Mouse (Mus musculus) midbrain, postnatal 0 days (tissue): ENCODE results near the gene Tfeb. TPM values are rescaled to one million over a fixed set of nuclear protein-coding genes. Genes with fewer than 3 reads are reported as not detected.
A peak's percentile ranks its signal among the peaks of the same experiment; 100 is the strongest.

ENCODE experiments used
- ATAC-seq: fragments of 200-750 bp; cut with Nextera tagmentation; 2 replicates; pipeline ENCODE4 v1.8.0; 2017; ENCODE audit warnings: moderate number of reproducible peaks, mild to moderate bottlenecking, moderate TSS enrichment, moderate library complexity; ENCODE audit not compliant: low FRiP score
- DNase-seq: peaks from one replicate; pipeline ENCODE4 v3.0.0-alpha.2; 2015; ENCODE audit warnings: low spot score
- H3K27ac ChIP-seq: fragments of 300-500 bp; sonication (generic); 2 replicates; pipeline ENCODE4 v1.5.1; 2014; ENCODE audit warnings: low read depth, mild to moderate bottlenecking, low read length, mixed read lengths
- H3K27me3 ChIP-seq: fragments of 300-500 bp; sonication (generic); 2 replicates; pipeline ENCODE4 v1.6.1; 2014; ENCODE audit warnings: low read length, control low read depth, mixed read lengths; ENCODE audit not compliant: insufficient read depth
- H3K36me3 ChIP-seq: fragments of 300-500 bp; sonication (generic); 2 replicates; pipeline ENCODE4 v1.6.1; 2014; ENCODE audit warnings: low read length, control low read depth, mixed read lengths; ENCODE audit not compliant: insufficient read depth
- H3K4me1 ChIP-seq: fragments of 300-500 bp; sonication (generic); 2 replicates; pipeline ENCODE4 v1.6.1; 2014; ENCODE audit warnings: mild to moderate bottlenecking, control low read depth, antibody characterized with exemption, low read length, mixed read lengths; ENCODE audit not compliant: insufficient read depth
- H3K4me2 ChIP-seq: fragments of 300-500 bp; sonication (generic); 2 replicates; pipeline ENCODE4 v1.6.1; 2014; ENCODE audit warnings: low read depth, mild to moderate bottlenecking, low read length, mixed read lengths; ENCODE audit not compliant: poor library complexity, severe bottlenecking
- H3K4me3 ChIP-seq: fragments of 300-500 bp; sonication (generic); 2 replicates; pipeline ENCODE4 v1.5.1; 2014; ENCODE audit warnings: low read depth, mild to moderate bottlenecking, low read length, moderate library complexity
- H3K9ac ChIP-seq: fragments of 300-500 bp; sonication (generic); replicated peaks from 2 replicates; pipeline ENCODE4 v1.6.1; 2014; ENCODE audit warnings: mild to moderate bottlenecking, low read length, moderate library complexity, mixed read lengths; ENCODE audit not compliant: poor library complexity, severe bottlenecking
- H3K9me3 ChIP-seq: fragments of 300-500 bp; sonication (generic); 2 replicates; pipeline ENCODE4 v1.6.1; 2016; ENCODE audit warnings: low read length, control low read depth
- CTCF ChIP-seq: IDR thresholded peaks from 2 replicates; pipeline ENCODE4 v1.5.1; 2016; ENCODE audit warnings: antibody characterized with exemption, mild to moderate bottlenecking
- WGBS: fragments of 180-500 bp; shearing (Covaris S2); extraction: QIAGEN DNeasy Blood & Tissue Kit; methylation state at CpG from one replicate; pipeline ENCODE4 v1.1.7; 2014; 5-methylcytosine and 5-hydroxymethylcytosine counted together
- polyA plus RNA-seq: library from polyadenylated mRNA; unstranded; fragments of >200 nt; fragmentation: Nextera tagmentation; extraction: Ambion mirVana; gene quantifications from 2 replicates; pipeline ENCODE4 v1.2.1, GENCODE M21; 2015
- total RNA-seq: library from RNA; depleted of rRNA; stranded (reverse); fragments of >200 nt; gene quantifications from 2 replicates; pipeline ENCODE4 v1.2.3, GENCODE M21; 2014

Gene Tfeb
- total and polyA plus RNA-seq, 2 experiments from 2014 or later: 4.0 to 9.6 TPM

GRCm38 (mm10) chr17:47795446-47795845 is 58.6 kb downstream of the Tfeb start:
- Histone ChIP-seq H3K9me3 (no peaks in the 10 kb centered on the region), H3K4me1 (no peaks in the 10 kb centered on the region), H3K4me3 (no peak overlapping the region), H3K27ac (no peak overlapping the region), H3K4me2 (no peak overlapping the region), H3K36me3 (no peaks in the 10 kb centered on the region), H3K9ac (no peak overlapping the region), H3K27me3 (no peaks in the 10 kb centered on the region)
- DNase-seq (peak; percentile 25), ATAC-seq (no peak)
- WGBS: 41% methylated on average over 3 of the region's 3 CpGs
- peak; percentile 66 for TF ChIP-seq CTCF

GRCm38 (mm10) chr17:47796156-47796816 is 59.5 kb downstream of the Tfeb start:
- H3K27me3 ChIP-seq: no peaks in the 10 kb centered on the region
- ATAC-seq: no peak
- no peaks in the 10 kb centered on the region for H3K36me3 ChIP-seq
- no peak overlapping the region for H3K27ac ChIP-seq
- H3K4me1 ChIP-seq: no peaks in the 10 kb centered on the region
- 67% methylated on average over 16 of the region's 16 CpGs for WGBS
- H3K4me2 ChIP-seq: no peak overlapping the region
- H3K9ac ChIP-seq: no peak overlapping the region
- H3K4me3 ChIP-seq: no peak overlapping the region
- no peaks in the 10 kb centered on the region for H3K9me3 ChIP-seq
- TF ChIP-seq CTCF: no peak
- no peak for DNase-seq

- H3K27me3 ChIP-seq: no peaks in the 10 kb centered on the region
- no peaks in the 10 kb centered on the region for H3K4me1 ChIP-seq
- peak; percentile 33 for TF ChIP-seq CTCF
- H3K27ac ChIP-seq: no peak overlapping the region
- H3K9ac ChIP-seq: no peak overlapping the region
- H3K4me2 ChIP-seq: no peak overlapping the region
- no peaks in the 10 kb centered on the region for H3K9me3 ChIP-seq
- DNase-seq (no peak), ATAC-seq (no peak)
- 68% methylated on average over 4 of the region's 4 CpGs for WGBS
- no peak overlapping the region for H3K4me3 ChIP-seq
- H3K36me3 ChIP-seq: no peaks in the 10 kb centered on the region
These were observed 60.1 kb downstream of the Tfeb start for GRCm38 (mm10) chr17:47796968-47797367.

- no peaks in the 10 kb centered on the region for H3K4me1 ChIP-seq
- H3K27ac ChIP-seq: no peak overlapping the region
- H3K4me2 ChIP-seq: no peak overlapping the region
- DNase-seq: no peak
- no peak overlapping the region for H3K4me3 ChIP-seq
- no peak for TF ChIP-seq CTCF
- no peak for ATAC-seq
- no peaks in the 10 kb centered on the region for H3K27me3 ChIP-seq
- 84% methylated on average over 9 of the region's 9 CpGs for WGBS
- no peaks in the 10 kb centered on the region for H3K9me3 ChIP-seq
- H3K36me3 ChIP-seq: no peaks in the 10 kb centered on the region
- no peak overlapping the region for H3K9ac ChIP-seq
These were observed 60.6 kb downstream of the Tfeb start for GRCm38 (mm10) chr17:47797383-47797782.

- WGBS: 24% methylated on average over 8 of the region's 8 CpGs
- Histone ChIP-seq H3K27me3 (no peaks in the 10 kb centered on the region; the same call in 1 of the 2 replicates), H3K27ac (no peak overlapping the region), H3K4me1 (no peaks in the 10 kb centered on the region), H3K4me2 (no peak overlapping the region), H3K4me3 (no peak overlapping the region), H3K36me3 (no peaks in the 10 kb centered on the region), H3K9ac (no peak overlapping the region), H3K9me3 (no peaks in the 10 kb centered on the region)
- DNase-seq (no peak), ATAC-seq (no peak)
- no peak for TF ChIP-seq CTCF
These were observed 66.0 kb downstream of the Tfeb start for GRCm38 (mm10) chr17:47802806-47803205.

- ATAC-seq (no peak), DNase-seq (no peak)
- no peak overlapping the region for H3K27ac ChIP-seq
- no peak; the same call in 1 of the 2 replicates for TF ChIP-seq CTCF
- no peak overlapping the region for H3K4me3 ChIP-seq
- no peaks in the 10 kb centered on the region for H3K4me1 ChIP-seq
- no peak overlapping the region for H3K9ac ChIP-seq
- no peak overlapping the region for H3K4me2 ChIP-seq
- no peaks in the 10 kb centered on the region; the same call in 1 of the 2 replicates for H3K27me3 ChIP-seq
- 88% methylated on average over 4 of the region's 4 CpGs for WGBS
- no peaks in the 10 kb centered on the region for H3K9me3 ChIP-seq
- no peaks in the 10 kb centered on the region for H3K36me3 ChIP-seq
These were observed 66.8 kb downstream of the Tfeb start for GRCm38 (mm10) chr17:47803662-47804061.
